Mouse (Mus musculus): ENCODE data around the gene 1700088E04Rik. TPM values are rescaled to one million over a fixed set of nuclear protein-coding genes. Genes with fewer than 3 reads are reported as not detected.

The 1700088E04Rik gene
- polyA plus RNA-seq, 1 experiment, result 0.24 TPM

DNA sequence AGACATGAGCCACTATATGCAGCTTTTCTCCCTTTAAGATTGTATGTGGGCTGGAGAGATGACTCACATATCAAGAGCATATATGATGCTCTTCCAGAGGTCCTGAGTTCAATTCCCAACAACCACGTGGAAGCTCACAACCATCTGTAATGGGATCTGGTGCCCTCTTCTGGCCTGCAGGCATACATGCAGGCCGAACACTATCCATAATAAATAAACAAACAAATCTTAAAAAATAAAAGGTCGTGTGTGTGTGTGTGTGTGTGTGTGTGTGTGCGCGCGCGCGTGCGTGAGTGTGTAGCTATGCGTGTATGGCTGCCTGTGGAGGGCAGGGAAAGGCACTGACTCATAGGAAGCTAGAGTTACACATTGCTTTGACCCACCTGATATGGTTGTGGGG lies 1.4 kb downstream of the 1700088E04Rik start:
- no peak for TF ChIP-seq GATA1 (IDR thresholded peaks at IDR 0.05; ENCODE audit: low read length)

DNA sequence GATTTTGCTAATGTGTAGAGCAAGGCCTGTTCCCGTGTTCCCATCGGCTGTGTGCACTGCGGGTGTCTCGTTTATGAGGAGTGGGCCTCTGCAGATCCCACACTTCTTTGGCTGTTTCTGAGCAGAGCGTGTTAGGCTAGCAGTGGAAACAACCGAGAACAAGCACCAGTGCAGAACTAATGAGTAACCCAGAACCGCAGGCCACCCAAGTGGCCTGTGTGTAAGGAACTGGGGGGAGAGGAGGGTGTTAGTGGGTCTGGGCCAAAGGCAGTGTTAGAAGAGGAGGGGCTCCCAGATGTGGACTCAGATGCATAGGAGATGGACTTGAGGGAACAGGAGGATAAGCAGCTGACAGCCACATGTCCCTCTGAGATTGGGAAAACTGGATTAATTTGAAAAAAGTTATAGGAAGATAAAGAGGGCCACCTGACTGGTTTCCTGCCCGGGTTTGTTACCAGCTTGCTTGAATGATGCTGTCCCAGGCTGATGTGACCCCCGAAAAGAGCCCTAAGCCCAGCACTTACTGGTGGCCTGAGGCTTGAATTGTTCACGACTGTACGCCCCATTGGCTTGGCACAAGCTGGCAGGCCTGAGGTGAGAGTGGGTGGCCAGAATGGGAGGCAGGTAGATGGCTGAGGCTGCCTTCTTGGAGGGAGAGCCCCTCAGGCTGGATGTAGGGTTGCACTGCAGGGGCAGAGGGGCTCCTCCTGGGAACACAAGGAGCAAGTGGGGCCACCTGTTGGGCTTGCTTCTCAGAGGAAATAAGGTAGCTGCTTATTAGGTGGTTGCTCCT lies 5.1 kb downstream of the 1700088E04Rik start:
- TF ChIP-seq GATA1 (IDR thresholded peaks at IDR 0.05; ENCODE audit: low read length), result no peak

DNA sequence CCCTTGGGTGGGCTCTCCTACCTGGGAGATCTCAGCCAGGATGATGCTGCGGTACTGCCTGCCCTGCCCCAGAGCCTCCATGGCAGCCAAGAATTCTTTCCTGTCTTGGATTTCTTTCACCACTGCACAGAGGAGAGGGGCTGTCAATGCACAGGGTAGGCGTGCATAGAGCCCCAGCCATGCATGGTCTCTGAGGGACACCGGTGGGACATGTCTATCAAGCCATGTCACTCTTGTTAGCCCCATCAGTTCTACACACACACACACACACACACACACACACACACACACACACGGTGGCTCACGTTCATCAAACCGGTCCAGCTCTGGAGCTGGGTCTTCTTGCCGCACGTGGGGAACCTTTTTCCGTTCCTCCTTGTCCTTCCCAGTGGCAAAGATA lies 5.7 kb downstream of the 1700088E04Rik start:
- TF ChIP-seq GATA1 (IDR thresholded peaks at IDR 0.05; ENCODE audit: low read length), result no peak

DNA sequence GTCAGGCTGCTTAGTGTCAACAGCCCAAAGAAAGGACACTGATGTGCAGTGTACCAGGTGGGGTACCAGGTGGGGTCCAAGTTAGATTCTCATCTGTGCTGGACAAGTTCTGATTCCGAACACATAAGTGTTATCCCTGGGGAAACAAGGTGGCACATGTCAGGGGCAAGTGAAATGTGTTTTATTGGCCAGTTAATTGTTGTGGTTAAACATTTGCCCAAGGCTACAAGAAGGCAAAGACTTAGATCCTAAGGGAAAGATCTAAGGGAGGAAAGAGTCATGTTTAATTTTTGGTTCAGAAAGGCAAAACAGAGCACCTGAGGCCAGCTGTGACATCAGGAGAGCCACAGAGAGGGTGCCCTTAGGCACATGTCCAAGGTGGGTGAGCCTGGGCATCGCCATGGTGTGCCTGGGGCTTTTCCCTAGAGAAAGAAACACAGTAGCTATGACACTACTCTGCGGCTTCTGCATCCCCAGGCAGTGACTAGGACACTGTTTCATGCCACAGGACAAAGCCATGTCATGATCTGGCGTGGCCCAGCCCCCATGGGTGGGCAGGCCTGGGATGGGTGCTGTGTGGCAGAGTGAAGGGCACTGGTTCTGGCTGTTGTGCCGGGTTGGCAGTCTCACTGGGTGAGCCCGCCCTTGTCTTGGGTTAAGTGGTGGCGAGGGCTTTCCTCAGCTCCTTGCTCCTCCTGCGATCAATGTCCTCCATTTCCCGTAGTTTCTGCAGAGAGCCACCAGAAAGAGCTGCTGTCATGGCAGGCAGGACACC lies 6.4 kb downstream of the 1700088E04Rik start:
- TF ChIP-seq GATA1 (IDR thresholded peaks at IDR 0.05; ENCODE audit: low read length), result no peak

DNA sequence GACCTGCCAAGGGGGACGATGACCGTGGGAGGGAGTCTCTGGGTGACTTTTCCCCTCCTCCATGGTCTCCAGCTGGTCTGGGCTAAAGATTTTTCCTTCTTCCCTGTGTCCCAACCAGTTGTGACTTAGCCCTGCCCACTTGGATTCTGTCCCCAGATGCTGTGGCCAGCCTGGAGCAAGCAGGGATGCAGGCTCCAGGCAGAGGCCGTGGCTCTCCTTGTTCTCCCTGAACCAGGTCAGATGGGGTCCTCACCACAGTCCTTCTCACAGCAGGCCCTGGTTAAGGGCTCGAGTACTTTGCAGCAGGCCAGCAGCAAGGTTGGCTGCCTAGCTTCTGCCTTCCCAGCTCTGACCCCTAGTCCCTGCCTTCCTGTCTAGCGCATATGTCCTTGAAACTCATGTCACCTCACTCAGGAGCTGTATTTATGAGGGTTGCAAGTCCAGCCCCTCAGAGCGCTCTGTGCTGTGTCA lies 7.8 kb downstream of the 1700088E04Rik start:
- TF ChIP-seq GATA1 (IDR thresholded peaks at IDR 0.05; ENCODE audit: low read length), result no peak

DNA sequence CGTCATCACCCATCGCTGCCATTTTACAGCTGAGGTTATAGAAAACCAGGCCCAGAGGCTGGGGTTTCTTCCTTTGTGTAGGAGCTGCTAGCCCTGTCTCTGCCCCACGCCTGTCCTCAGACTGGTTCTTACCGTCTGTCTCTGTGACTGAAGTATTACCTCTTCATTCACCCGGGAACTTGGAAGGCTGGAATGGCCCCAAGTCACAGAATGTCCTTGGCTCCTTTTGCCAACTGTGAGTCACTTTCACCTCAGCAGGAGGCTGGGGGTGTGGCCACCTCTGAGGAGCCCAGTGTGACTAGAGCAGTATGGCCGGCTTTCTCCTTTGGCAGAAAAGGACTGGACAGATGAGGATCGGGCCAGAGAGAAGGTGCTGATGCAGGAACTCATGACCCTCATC lies 9.6 kb downstream of the 1700088E04Rik start:
- TF ChIP-seq GATA1 (IDR thresholded peaks at IDR 0.05; ENCODE audit: low read length), result no peak

DNA sequence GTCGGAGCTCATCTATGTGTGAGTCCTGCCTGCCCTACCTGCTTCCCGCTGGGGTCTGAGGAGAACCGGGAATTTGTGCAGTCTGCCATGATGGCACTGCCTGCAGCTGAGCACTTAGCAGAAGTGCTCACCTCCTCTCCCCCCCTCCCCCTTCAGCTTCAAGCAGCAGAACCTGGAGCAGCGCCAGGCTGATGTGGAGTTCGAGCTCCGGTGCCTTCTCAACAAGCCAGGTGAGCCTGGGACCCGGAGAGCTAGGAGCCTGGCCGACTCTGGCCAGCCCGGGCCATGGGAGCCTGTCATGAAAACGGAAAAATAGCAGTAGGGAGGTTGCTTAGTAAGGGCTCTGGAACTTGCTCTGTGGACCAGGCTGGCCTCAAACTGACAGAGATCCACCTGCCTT lies 10.3 kb downstream of the 1700088E04Rik start:
- no peak for TF ChIP-seq GATA1 (IDR thresholded peaks at IDR 0.05; ENCODE audit: low read length)

DNA sequence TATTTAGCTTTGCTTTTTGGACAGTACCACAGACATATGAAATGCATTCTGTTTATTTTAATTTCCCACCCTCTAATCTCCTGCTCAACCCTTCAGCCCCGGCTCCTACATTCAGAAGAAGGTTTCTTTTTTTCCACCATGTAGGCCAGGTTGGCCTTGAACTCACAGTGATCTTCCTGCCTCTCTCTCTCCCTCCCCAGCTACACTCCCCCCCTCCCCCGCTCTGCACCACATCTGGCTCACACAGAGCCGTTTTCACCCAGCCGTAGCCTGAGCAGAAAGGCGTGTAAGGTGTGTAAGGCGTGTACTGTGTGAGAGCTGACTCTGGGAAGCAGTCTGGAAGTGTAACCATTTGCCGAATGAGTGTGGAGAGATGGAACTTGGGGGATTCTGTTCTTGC lies 11.7 kb downstream of the 1700088E04Rik start:
- no peak for TF ChIP-seq GATA1 (IDR thresholded peaks at IDR 0.05; ENCODE audit: low read length)

DNA sequence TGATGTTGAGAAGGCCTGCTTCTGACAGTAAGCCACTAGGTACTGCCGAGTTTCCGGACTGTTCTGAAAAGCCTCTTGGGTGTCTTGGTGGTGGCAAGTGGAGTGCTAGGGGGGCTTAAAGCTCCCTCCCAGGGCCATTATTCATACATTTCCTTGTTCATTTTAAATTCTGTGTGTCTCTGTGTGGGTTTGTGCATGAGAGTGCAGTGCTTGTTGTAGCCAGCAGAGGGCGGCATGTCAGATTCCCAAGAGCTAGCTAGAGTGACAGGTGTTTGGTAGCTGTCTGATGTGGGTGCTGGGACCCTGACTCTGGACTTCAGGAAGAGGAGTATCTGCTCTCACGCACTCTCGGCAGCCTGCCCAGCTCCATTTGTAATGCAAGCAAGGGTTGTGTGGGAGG lies 12.8 kb downstream of the 1700088E04Rik start:
- no peak for TF ChIP-seq GATA1 (IDR thresholded peaks at IDR 0.05; ENCODE audit: low read length)

DNA sequence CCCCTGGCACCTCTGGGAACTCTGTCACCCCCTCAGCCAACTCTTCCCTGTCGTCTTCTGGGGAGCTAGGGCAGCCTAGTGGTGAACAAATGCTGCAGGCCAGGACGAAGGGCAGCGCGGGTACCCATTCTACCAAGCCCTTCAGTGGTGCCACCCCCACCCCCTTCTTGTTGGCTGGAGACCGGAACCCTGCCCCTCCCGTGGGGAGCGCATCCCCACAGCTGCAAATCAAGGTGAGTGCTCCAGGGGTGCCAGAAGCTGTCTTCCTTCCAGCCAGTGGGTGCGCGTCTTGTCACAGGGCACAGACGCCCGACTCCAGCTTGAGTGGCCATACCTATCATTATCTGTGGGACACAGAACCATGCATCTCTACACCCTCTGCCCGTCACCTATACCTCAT lies 14.0 kb downstream of the 1700088E04Rik start:
- no peak for TF ChIP-seq GATA1 (IDR thresholded peaks at IDR 0.05; ENCODE audit: low read length)

DNA sequence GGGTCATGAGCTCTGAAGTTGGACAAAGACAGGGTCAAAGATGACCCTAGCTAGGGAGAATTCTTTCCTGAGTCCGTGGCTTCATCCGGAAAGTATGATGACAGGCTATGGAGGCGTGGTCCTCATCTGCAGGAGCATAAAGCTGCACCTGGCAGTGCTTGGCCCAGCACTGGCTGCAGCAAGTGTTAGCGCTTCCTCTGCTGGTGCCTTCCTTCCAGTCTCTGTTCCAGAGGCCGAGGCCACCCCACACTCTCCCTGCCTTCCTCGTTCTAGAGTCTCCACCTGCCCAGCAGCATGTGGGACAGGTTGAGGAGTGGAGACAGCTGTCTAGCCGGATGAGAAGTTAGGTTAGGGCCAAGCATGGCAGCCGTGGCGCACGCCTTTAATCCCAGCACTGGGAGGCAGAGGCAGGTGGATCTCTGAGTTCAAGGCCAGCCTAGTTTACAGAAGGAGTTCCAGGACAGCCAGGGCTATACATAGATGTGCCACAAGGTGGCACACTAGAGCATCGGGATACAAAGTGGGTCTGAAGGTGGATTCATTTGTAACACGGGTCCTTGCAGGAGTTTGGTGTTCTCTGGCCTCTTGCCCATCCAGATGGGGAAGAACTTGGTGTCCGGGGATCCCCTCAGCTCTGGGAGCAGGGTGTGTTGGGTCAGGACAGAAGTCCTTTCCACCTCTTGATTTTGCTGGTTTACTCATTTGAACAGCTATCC lies 14.7 kb downstream of the 1700088E04Rik start:
- no peak for TF ChIP-seq GATA1 (IDR thresholded peaks at IDR 0.05; ENCODE audit: low read length)

DNA sequence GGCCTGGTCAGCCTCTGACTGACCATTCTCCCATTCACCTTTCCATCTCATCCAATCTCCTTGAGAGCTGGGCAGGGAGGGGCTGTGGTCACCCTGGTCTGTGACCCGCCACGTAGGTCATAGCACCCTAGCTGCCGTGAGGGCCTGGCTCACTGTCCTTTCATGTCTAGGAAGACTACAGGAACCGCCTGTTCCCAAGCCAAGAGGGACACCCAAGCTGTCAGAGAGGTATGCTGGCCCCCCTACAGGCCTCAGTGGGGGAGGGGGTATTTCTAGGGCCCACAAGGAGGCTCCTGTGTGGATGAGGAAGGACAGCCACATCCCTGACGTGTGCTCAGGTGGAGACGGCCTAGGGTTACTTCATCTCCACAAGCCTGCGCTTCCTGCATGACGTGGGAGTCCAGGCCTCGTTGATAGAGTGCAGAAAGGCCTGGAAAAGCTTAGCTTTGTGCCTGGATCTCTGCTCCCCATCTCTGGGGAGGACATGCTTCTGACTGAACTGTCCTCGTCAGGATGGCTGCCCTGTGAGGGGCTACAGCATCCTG lies 16.6 kb downstream of the 1700088E04Rik start:
- no peak for TF ChIP-seq GATA1 (IDR thresholded peaks at IDR 0.05; ENCODE audit: low read length)

DNA sequence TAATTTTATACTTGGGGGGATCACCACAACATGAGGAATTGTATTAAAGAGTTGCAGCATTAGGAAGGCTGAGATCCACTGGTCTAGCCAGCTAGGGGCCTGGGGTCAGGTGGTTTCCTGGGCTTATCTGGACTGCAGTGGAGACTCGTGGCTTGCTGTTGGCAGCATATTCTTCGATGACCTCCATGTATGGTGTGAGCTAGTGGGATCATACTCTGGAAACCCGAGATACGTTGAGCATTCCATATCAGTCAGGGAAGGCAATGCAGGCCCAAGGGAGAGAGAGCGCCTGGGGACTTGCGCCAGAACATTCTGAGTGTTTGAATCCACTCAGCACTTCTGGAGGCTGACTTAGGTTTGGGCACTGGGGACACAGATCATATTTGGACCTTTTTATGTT lies 17.3 kb downstream of the 1700088E04Rik start:
- no peak for TF ChIP-seq GATA1 (IDR thresholded peaks at IDR 0.05; ENCODE audit: low read length)

DNA sequence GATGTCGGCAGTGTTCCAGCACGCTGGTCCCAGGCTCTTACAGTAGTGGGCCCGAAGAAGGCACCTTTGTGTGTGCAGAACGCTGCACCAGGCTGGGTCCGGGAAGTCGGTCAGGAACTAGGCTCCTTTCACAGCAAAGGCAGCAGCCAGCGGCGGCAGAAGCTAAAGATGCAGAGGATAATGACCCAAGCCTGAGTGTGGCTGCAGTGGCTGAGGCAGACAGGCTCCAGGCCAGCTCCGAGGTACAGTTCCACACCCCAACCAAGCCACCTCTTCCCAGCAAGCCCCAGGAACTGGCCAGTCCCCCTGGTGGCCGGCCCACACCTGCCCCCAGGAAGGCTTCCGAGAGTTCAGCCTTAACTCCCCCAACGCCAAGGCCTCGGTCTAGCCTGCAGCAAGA lies 18.5 kb downstream of the 1700088E04Rik start:
- no peak for TF ChIP-seq GATA1 (IDR thresholded peaks at IDR 0.05; ENCODE audit: low read length)

DNA sequence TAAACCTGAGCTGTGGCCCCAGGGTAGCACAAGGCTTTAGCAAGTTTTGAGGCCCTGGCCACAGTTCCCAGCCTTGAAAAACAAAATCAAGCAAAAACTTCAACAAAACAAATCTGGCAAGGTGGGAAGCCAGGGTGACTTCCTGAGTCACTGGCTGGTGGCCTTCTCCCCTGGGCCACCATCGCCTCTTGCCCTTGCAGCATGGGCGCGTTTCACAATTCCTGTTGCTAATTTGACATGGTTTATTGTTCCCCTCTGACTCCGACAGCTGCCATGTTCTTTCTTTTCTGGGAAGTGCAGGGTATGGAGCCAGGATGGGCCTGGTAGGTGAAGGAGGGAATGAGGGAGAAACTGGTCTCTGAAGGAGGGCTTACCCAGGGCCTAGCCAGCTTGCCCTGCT lies 18.9 kb downstream of the 1700088E04Rik start:
- no peak for TF ChIP-seq GATA1 (IDR thresholded peaks at IDR 0.05; ENCODE audit: low read length)

DNA sequence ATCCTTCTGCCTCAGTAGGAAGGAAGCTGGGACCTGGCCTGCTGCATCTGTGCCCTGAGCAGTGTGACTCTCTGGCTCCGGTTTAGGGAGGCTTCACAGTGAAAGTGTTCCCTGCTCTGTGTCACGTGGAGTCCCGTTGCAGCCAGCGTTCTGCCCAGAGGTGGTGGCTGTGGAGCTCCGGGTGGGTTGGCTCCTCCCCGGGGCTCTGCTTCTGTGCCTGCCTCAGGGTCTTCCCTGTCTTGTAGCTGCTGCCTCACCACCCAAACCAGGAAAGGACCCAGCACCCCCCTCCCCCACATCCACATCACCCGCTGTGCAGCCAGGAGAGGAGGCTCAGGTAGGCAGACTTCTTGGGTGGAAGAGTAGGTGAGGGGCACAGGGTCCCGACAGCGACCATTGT lies 21.6 kb downstream of the 1700088E04Rik start:
- TF ChIP-seq GATA1 (IDR thresholded peaks at IDR 0.05; ENCODE audit: low read length), result no peak

All from G1E-ER4 (cell line).